Mouse (Mus musculus): ENCODE data around the gene Mgp.
A peak's percentile ranks its signal among the peaks of the same experiment; 100 is the strongest.

Gene Mgp

DNA sequence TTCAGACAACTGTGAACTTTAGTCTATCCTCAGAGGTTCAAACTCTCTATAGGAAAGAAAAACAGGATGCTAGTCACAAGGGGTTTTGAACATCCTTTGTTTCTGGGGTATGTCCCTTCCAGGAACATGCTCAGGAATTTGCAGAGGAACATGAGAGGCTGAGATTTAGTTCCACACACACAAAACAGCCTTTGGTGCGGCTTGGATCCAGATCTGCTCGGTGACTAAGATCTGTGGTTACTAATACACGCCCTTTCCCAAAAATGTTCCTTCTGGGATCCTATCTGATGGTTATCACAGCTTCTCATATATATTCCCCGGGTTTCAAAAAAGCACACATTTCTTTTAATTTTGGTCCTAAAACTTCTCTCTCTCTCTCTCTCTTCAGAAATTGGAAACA is 22.2 kb upstream of the Mgp start:
- DNase-seq = no peak

DNA sequence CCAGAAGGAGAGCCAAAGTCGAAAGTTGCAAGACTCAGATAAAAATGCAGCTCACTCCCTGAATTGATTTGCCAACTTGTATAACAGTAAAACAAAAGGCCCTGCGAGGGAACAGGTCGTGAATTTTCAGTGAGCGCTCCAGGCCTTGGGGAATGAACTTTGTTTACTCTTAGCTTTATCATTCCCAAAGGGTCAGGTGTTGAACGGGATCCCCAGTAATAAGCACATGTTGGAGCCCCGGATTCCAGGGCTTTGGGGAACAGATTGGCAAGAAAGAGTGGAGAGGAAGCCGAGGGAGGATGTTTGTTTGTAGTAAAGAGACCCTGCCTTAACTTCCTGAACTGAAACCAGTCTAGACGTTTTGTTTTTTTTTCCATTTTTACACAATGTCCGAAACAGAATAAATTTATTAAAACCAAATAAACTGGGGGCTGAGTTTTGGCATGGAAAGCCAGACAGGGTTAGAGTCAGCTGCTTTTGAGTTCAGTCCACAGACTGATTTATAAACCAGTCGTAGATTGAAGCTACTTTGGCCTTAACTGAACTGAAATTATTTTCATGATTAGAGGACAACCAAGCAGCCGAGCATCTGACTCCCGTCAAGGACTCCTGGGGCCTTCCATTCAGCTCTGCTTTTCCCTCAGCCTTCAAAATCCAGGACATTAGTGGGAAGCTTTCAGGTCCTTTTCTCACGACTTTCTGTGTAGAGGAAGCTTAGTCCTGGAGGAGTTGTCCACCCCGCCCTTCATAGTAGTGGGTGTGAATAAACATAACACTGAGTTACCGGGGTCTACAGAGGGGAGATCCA is 19.1 kb upstream of the Mgp start:
- DNase-seq = peak; percentile 20 to 50

GRCm38 (mm10) chr6:136892002-136892401 is 16.4 kb upstream of the Mgp start:
- DNase-seq = no peak

- no peak for DNase-seq
Measured at GRCm38 (mm10) chr6:136889554-136889953, 13.9 kb upstream of the Mgp start.

DNA sequence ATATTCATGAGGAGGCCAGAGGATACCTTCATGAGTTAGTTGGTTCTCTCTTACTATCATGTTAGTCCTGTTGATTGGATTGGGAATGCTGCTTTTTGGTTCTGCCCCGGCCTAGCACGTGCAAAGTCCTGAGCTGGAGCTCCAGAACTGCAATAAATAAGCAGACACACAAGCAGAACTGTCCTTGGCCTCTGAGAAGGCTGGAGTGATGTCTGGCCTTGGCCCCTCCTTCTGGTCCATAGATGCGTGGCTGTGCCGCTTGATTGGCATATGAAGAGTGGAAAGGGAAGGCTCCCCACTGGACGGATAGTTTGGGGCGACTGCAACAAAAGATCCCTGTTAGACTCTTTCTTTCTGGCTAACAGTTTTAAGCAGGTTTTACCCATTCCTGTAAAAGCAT is 13.4 kb upstream of the Mgp start:
- DNase-seq = no peak

DNA sequence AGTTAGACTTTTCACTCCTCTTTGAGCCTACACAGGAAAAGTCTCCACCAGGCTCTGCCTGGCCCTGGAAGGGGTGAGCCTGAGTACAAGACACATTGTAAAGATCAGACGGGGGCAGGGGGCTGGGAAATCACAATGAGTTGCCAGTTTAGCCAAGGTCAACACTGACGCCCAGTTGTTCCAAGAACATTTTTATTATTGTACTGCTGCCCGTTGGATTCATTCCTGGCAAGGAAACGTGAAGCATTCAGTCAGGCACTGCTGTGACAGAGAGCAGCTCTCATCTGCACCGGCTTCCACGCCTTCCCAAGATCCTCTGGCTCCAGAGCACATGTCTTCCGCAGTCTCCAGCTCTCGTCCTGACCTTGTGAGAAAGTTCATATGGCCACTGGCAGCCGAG is 12.2 kb upstream of the Mgp start:
- DNase-seq = peak; percentile 49 to 86

GRCm38 (mm10) chr6:136884766-136885165 is 9.1 kb upstream of the Mgp start:
- DNase-seq = peak in 1 of 2 experiments; percentile 49

DNA sequence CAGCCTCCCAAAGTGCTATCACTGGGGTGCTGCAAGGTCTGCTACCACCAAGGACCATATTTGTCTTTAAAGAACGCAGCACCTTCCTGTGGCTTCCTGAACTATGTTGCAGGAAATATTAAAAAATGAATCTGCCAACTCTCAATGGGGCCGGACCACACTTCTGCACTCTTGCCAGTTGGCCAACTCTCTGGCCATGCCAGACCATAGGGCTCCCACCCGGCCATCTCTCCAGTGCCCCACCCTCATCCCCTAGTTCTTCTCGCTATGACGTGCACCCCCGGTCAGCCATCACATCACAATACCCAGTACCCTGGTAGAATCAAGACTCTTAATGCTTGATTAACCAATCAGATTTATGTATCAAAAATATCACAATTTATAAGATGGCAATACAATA is 8.3 kb upstream of the Mgp start:
- no peak for DNase-seq

DNA sequence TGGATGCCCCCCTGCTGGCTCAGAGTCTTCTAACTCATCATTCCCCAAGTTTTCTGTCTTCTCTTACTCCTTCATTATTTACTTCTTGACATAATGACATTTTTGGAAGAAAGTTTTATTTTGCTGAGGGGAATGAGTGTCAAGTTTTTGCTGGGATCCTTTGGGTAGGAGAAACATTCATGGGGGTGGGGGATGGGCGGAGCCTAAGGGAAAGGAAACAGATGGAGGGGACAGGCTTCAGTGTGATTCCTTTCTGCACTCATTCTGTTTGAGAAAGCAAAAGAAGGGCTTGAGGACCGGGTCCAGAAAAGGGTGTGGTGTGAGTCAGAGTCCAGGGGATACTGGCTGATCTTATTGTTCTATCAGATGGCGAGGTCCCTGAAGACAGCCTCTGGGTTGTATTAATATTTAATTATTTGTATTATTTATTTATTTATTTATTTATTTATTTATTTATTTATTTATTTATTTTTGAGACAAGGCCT is 7.8 kb upstream of the Mgp start:
- DNase-seq = peak in 1 of 2 experiments; percentile 46

- no peak for DNase-seq
Measured at GRCm38 (mm10) chr6:136881678-136882077, 6.1 kb upstream of the Mgp start.

GRCm38 (mm10) chr6:136874599-136874998 is 1.0 kb downstream of the Mgp start:
- peak in 1 of 2 experiments; percentile 43 for DNase-seq

DNA sequence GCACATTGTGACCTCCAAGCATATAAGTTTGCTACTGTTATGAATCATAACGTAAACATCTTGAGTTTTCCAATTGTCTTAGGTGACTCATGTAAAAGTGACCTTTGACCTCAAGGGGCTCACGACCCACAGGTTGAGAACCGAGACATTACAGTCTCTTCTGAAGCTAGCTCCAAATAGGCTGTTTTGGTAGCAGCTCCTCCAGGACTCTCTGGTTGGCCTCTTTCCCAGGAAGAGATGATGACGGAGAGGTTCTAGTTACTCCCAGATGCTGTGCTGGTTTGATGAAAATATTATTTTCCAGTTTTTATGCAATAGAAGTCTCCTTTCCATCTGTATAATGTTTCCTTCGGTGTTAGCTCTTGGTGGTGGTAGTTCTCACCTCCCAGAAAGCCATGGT is 6.7 kb downstream of the Mgp start:
- DNase-seq = no peak

GRCm38 (mm10) chr6:136866150-136866549 is 9.5 kb downstream of the Mgp start:
- peak in 1 of 2 experiments; percentile 7 for DNase-seq

GRCm38 (mm10) chr6:136865360-136865759 is 10.3 kb downstream of the Mgp start:
- peak in 1 of 2 experiments; percentile 4 for DNase-seq

DNA sequence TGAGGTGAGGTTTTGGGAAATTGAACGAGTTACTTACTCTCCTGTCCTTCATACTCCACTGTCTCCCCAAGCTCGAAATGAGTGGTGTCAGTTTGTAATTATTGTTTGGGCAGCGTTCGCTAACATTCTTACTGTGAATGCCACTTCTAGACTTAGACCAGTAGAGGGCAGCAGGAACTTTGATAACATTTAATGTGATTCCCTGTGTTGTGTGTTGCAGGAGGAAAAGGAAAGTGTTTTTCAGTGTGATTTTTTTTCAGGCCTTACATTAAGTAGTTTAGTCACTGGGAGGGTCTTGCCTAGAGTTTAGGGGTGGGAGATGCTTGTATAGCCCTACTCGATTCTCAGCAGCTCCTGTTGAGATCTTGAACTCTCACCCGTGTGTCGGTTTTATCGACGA is 14.6 kb downstream of the Mgp start:
- DNase-seq = peak; percentile 24 to 30

- DNase-seq = peak in 1 of 2 experiments; percentile 40
Measured at GRCm38 (mm10) chr6:136858420-136858819, 17.2 kb downstream of the Mgp start.

- peak; percentile 21 to 63 for DNase-seq
Measured at GRCm38 (mm10) chr6:136857873-136858260, 17.8 kb downstream of the Mgp start.

DNA sequence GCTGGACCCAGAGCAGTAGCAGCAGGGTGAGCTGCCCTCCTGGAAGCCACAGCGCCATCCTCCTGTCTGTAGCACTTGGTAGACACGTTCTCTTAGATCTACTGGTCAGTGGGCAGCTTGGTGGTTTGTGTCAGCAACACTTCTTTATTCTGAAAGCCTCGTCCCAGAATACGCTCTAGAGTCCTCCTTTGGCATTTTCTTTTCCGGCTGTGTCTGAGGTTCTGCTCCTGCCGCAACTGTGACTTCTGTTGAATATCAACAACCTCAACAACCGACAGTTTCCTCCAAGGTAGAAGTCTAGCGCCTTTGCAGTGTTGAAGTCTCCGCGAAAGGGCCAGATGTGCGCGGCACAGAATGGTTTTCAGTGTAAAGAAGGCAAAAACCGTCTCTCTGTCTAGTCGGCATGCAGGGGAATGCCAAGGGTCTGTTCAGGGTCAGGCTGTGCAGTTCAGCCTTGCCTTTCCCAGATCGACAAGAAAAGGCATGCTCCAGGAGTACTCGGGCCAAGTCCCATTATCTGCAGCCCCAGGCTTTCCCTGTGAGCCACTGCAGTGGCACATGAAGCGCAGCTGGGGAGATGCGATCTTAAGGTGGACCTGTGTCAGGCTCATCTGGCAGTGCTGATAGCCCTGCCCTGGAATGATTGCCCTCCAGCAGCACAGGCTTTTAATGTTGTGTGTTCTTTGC is 18.3 kb downstream of the Mgp start, which contains the start of gene Art4:
Gene Art4 (minus strand): TSS at position 548 of the 687 bp plus-strand sequence.
- DNase-seq = peak; percentile 8 to 47

GRCm38 (mm10) chr6:136856071-136856636 is 19.5 kb downstream of the Mgp start:
- peak; percentile 16 to 34 for DNase-seq

DNA sequence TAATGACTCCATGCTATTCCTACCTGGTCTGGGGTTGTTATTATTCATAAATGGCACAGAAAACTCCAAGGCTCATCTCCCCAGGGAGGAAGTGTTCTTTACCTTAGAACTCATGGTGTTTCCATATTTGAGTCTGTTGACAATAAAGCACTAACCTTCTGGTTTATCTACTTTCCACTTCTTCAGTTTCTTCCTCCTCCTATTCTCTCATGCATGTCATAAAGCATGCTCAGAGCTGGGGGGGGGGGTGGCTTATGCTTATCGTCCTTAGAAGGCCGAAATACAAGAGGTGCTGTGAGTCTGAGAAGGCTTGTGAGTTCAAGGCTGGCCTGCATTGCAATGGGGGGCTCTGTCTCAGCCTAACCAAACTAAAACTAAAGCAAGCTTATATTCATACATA is 20.4 kb downstream of the Mgp start:
- DNase-seq = no peak

DNA sequence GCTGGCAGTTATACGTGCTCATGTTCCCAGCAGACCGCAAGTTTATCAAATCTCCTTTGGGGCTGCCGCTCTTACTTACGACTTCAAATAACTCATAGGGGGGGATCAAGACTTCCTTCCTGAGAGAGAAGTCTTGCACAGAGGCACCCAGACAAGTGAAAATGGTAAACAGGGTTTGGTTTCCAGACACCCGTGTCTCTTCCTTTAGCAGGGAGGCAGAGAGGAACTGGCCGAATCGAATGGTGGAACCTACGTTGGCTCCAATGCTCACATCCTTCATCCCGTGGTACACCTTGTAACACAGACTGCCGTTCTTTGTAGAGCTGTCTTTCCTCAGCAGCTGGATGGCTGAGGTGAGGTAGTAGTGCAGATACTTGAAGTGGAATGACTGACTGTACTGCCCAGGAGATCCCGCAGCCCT is 21.3 kb downstream of the Mgp start:
- peak in 1 of 2 experiments; percentile 31 for DNase-seq

DNA sequence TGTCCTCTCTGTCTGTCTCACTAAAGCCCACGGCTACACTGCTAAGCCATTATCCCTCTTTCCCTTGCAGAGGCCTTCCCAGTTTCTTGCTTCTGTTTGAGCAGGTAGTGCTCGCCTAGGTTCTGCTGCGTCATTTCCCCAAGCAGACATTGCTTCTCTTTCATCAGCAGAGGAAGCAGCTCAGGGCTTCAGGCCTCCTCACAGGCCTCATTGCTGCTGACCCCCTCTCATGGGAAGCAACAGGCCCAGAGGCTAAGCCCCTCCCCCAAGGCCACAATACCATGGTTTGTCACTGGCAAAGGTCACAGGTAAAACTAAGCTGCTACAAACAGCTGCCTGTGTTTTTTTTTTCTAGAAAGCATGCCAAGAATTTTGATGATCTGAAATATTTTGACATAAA is 22.9 kb downstream of the Mgp start:
- peak; percentile 33 to 45 for DNase-seq

GRCm38 (mm10) chr6:136852348-136852747 is 23.3 kb downstream of the Mgp start:
- peak; percentile 53 to 66 for DNase-seq

DNA sequence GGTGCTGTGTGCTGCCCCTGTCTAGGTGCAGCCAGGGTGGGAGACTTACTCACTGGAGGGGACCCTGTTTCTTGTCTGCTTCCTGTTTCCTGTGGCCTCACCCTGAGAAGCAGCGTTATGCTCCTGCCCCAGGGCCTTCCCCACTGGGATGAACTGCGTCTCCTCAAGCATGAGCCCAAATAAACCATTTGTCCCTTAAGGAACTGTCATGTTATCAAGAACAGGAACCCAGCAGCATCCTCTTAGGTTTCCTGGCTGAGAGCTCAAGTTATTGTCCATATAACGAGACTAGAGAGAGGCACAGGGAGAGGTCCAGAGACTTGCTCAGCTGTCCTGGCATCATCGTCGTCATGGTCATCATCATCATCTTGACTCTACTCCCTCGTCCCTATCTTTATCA is 25.4 kb downstream of the Mgp start:
- DNase-seq = peak in 1 of 2 experiments; percentile 17

Data from kidney, postnatal 25 days (tissue).